Mouse (Mus musculus) subcutaneous adipose tissue, adult 2 months (tissue): Measurements from ENCODE around the gene Zbtb37. TPM values are rescaled to one million over a fixed set of nuclear protein-coding genes. Genes with fewer than 3 reads are reported as not detected.

Experiments
- polyA plus RNA-seq: library from polyadenylated mRNA; depleted of rRNA; stranded (reverse); fragments of >200 nt; gene quantifications from 2 replicates; pipeline ENCODE4 v1.2.3, GENCODE M21; 2012; ENCODE audit warnings: low replicate concordance; rRNA removed

The Zbtb37 gene
- 2.3 and 3.6 TPM in 2 replicates for polyA plus RNA-seq

DNA sequence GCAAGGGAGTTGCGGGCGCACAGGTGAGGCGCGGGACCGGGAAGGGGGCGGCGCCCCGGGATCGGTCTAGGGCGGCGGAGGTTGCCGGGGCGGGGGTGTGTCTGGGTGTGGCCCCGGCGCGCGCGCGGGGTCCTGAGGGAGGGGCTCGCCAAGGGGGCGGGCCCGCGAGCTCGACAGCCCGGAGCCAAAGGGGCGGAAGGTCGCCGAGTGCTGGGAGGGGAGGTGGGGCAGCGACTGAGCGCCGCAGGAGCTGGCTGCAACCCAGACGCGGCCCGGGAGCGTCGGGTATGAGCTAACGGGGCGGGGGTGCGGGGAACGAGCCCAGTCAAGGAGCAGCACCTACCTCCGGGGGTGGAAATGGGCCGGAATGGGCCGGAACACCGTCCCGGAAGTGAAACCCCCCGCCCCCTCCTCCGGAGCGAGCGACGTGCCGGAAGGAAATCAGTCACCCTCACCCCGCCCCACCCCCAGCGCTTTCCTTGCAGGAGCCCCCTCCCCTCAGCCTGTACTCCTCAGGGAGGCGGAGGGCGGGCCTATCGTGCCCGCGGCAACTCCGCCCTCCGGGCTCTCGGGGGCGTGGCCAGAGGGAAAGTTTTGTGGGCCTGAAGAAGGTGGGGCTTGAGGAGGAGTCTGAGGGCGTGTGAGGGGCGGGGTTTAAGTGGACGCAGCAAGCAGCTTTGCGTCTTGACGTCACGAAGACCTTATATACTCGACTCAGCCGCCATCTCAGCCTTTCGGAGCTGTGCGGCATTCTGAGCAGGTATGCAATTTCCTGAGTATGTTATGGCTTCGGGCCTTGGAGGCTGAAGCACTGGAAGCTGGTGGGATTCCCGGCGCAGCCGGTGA is at the start of gene Zbtb37:
Zbtb37 (minus strand) TSS at position 415 of the 846 bp plus-strand sequence.

GRCm38 (mm10) chr1:161070352-161071271 is 36.0 kb upstream of the Zbtb37 start, which contains the start of the genes Dars2 and Cenpl:
Gene Dars2 (minus strand): TSS chr1:161070658.
Gene Cenpl (plus strand): TSS chr1:161070713.

DNA sequence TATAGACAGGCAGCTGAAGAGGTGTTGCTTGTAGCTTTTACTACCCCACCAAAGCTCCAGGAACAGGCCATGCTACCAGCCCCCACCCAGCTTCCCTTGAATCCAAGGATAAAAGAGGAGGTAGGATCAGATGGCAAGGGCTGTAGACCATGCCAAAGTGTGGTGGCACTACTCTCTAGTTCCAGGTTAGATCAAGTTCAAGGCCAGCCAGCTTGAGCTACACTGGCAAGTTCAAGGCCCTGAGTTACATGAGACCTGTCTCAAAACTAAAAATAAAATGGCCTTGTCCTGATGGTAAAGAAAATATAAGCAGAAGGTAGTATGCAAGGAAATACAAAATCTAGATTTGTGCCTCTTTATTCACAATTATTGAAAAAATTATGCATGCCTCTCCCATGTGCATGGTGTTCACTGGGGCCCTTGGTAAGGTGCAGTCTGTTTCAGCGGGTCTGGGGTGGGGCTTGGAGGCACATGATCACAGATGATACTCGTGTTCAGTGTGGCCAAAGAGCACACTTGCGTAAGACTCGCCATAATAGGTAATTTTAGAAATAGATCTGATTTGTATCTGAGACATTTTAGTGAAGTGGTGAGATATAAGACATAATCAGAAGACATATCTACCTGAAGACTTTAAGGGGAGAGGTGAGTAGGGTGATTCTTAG is 56.4 kb downstream of the Zbtb37 start, which contains the start of gene Serpinc1:
Serpinc1 (plus strand) TSS at position 515 of the 665 bp plus-strand sequence.

Other genes starting within 250 kb of the Zbtb37 start
- gene Rabgap1l, start 241.6 kb downstream of the Zbtb37 start, polyA plus RNA-seq, result 9.4 and 15.4 TPM in 2 replicates
- gene Rc3h1, start 128.4 kb downstream of the Zbtb37 start, polyA plus RNA-seq, result 17.3 and 27.5 TPM in 2 replicates
- 0.52 and 1.9 TPM in 2 replicates for gene Serpinc1, start 56.3 kb downstream of the Zbtb37 start, polyA plus RNA-seq
- gene Dars2, start 35.8 kb upstream of the Zbtb37 start, polyA plus RNA-seq, result 22.1 and 27.2 TPM in 2 replicates
- 1.3 and 1.8 TPM in 2 replicates for gene Cenpl, start 35.9 kb upstream of the Zbtb37 start, polyA plus RNA-seq
- gene Klhl20, start 96.7 kb upstream of the Zbtb37 start, polyA plus RNA-seq, result 9.4 and 12.8 TPM in 2 replicates
- 0.15 TPM in 1 of 2 replicates, not detected in the other for gene Ankrd45, start 107.8 kb upstream of the Zbtb37 start, polyA plus RNA-seq
- not detected in 2 replicates for gene Tex50, start 124.5 kb upstream of the Zbtb37 start, polyA plus RNA-seq
- gene Prdx6, start 216.4 kb upstream of the Zbtb37 start, polyA plus RNA-seq, result 132 and 406 TPM in 2 replicates